Comparison of ENCODE assay signal across 26 mouse cellular contexts in the genomic region with DNA sequence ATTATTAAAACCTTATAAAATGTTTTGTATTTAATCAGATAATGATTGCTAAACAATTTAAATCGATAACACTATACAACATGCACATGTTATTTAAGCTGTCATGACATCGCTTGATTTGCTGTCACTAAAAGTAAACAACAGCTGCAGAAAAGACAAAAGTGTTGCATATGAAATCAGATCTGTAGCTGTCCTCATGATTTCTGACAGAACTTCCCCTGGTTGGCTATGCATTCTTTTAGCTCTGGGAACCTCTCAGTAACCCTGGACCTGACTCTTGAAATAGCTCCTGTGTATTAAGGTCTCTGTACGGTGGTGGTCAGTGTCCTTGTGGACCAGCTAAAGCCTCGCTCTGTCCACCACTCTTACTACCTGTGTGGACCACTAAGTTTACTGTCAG. TPM values are rescaled to one million over a fixed set of nuclear protein-coding genes. Genes with fewer than 3 reads are reported as not detected.
DNase-seq lines count a peak whose midpoint lies in the region; ATAC-seq and TF ChIP-seq lines count a peak whose summit lies in the region.
"Had no signal": no experiment of that assay in that cellular context is flagged by ENCODE, and none has a peak within 500 bp of the region (broad histone marks: within the 10 kb centered on the region; RNA-seq: fewer than 3 reads in every experiment).

No protein-coding gene starts in this region.

- ATAC-seq in forebrain, embryonic 14.5 days, result peak; percentile 70
- no peak for ATAC-seq in forebrain, embryonic 11.5 days (replicated peaks; ENCODE audit: low FRiP score)
- ATAC-seq in lung, embryonic 14.5 days (ENCODE audit: insufficient read depth), result no peak
- ATAC-seq: activated CD4-positive, CD25-positive, alpha-beta regulatory T cell, adult 4 months; intestine, embryonic 15.5 days had no signal

- H3K4me3 ChIP-seq in forebrain, embryonic 14.5 days (ENCODE audit: low read depth, low read length), result no peak overlapping the region
- no peak overlapping the region for H3K4me3 ChIP-seq in forebrain, embryonic 11.5 days (ENCODE audit: low read depth, low read length)
- no peak overlapping the region for H3K4me3 ChIP-seq in lung, embryonic 14.5 days (ENCODE audit: low read depth, low read length)
- H3K4me3 ChIP-seq: embryonic facial prominence, embryonic 13.5 days; heart, embryonic 13.5 days; hindbrain, embryonic 12.5 days; hindbrain, embryonic 15.5 days; intestine, embryonic 15.5 days had no signal

- peak; percentile 76 for DNase-seq in forebrain, embryonic 14.5 days (ENCODE audit: low spot score)
- DNase-seq in forebrain, embryonic 11.5 days (ENCODE audit: low spot score), result no peak
- DNase-seq in lung, embryonic 14.5 days, result peak; percentile 17
- no peak for DNase-seq in lung, postnatal 25 days (ENCODE audit: low spot score)
- peak; percentile 10 for DNase-seq in brain, embryonic 18.5 days (ENCODE audit: low read depth, low spot score)
- no peak for DNase-seq in urinary bladder, postnatal 4 days (ENCODE audit: low spot score in 2 of 2)
- DNase-seq in right cerebral cortex, adult 2 months (ENCODE audit: low spot score in 2 of 2), result no peak
- DNase-seq: adrenal gland, adult 8-10 months; adrenal gland, postnatal 25 days; cerebellum, adult 11 months; cerebellum, adult 2 months; cerebellum, adult 9-11 months; cerebellum, postnatal 25 days; gastrocnemius, postnatal 25 days; heart, adult 18-20 months; heart, postnatal 14 days; heart, postnatal 4 days; kidney, adult 11 months; kidney, adult 8-10 months had no signal

- TF ChIP-seq CTCF in lung, embryonic 14.5 days (IDR thresholded peaks at IDR 0.05; ENCODE audit: low read depth), result no peak

- H3K36me3 ChIP-seq in forebrain, embryonic 14.5 days (ENCODE audit: control insufficient read depth, insufficient read depth, low read length), result no peaks in the 10 kb centered on the region
- no peaks in the 10 kb centered on the region for H3K36me3 ChIP-seq in forebrain, embryonic 11.5 days (ENCODE audit: control insufficient read depth, insufficient read depth, low read length)
- no peaks in the 10 kb centered on the region for H3K36me3 ChIP-seq in lung, embryonic 14.5 days (ENCODE audit: insufficient read depth)
- H3K36me3 ChIP-seq: embryonic facial prominence, embryonic 13.5 days; heart, embryonic 13.5 days; hindbrain, embryonic 12.5 days; hindbrain, embryonic 15.5 days; intestine, embryonic 15.5 days had no signal

- 67% methylated on average over 4 of the region's 4 CpGs for WGBS in forebrain, embryonic 14.5 days
- 84% methylated on average over 4 of the region's 4 CpGs for WGBS in forebrain, embryonic 11.5 days
- WGBS in lung, embryonic 14.5 days, result 45% methylated on average over 4 of the region's 4 CpGs

- no peaks in the 10 kb centered on the region for H3K27me3 ChIP-seq in forebrain, embryonic 14.5 days (replicated peaks; ENCODE audit: control insufficient read depth, insufficient read depth, low read length)
- H3K27me3 ChIP-seq in forebrain, embryonic 11.5 days (ENCODE audit: control insufficient read depth, insufficient read depth, low read length), result no peaks in the 10 kb centered on the region
- no peaks in the 10 kb centered on the region for H3K27me3 ChIP-seq in lung, embryonic 14.5 days (ENCODE audit: insufficient read depth, low read length)
- H3K27me3 ChIP-seq: embryonic facial prominence, embryonic 13.5 days; heart, embryonic 13.5 days; hindbrain, embryonic 12.5 days; hindbrain, embryonic 15.5 days; intestine, embryonic 15.5 days had no signal

- H3K4me1 ChIP-seq in forebrain, embryonic 14.5 days (ENCODE audit: control insufficient read depth, insufficient read depth, low read length), result no peaks in the 10 kb centered on the region; the same call in 1 of the 2 replicates
- H3K4me1 ChIP-seq in forebrain, embryonic 11.5 days (replicated peaks; ENCODE audit: control insufficient read depth, insufficient read depth, low read length), result no peaks in the 10 kb centered on the region
- H3K4me1 ChIP-seq in lung, embryonic 14.5 days (ENCODE audit: insufficient read depth), result no peaks in the 10 kb centered on the region
- H3K4me1 ChIP-seq: embryonic facial prominence, embryonic 13.5 days; heart, embryonic 13.5 days; hindbrain, embryonic 15.5 days; intestine, embryonic 15.5 days had no signal

- no peak overlapping the region for H3K9ac ChIP-seq in forebrain, embryonic 14.5 days (ENCODE audit: low read length)
- H3K9ac ChIP-seq in forebrain, embryonic 11.5 days (ENCODE audit: low read length), result no peak overlapping the region
- H3K9ac ChIP-seq in lung, embryonic 14.5 days, result no peak overlapping the region
- H3K9ac ChIP-seq: embryonic facial prominence, embryonic 13.5 days; heart, embryonic 13.5 days; hindbrain, embryonic 12.5 days; hindbrain, embryonic 15.5 days; intestine, embryonic 15.5 days had no signal

- H3K4me2 ChIP-seq in forebrain, embryonic 14.5 days (ENCODE audit: low read length), result no peak overlapping the region
- H3K4me2 ChIP-seq in forebrain, embryonic 11.5 days (ENCODE audit: low read depth, low read length, severe bottlenecking), result no peak overlapping the region
- H3K4me2 ChIP-seq in lung, embryonic 14.5 days, result no peak overlapping the region
- H3K4me2 ChIP-seq: embryonic facial prominence, embryonic 13.5 days; heart, embryonic 13.5 days; hindbrain, embryonic 12.5 days; hindbrain, embryonic 15.5 days; intestine, embryonic 15.5 days had no signal

- no peaks in the 10 kb centered on the region for H3K9me3 ChIP-seq in forebrain, embryonic 14.5 days (replicated peaks; ENCODE audit: control insufficient read depth, low read length)
- no peaks in the 10 kb centered on the region for H3K9me3 ChIP-seq in forebrain, embryonic 11.5 days (ENCODE audit: control insufficient read depth, low read length)
- no peaks in the 10 kb centered on the region for H3K9me3 ChIP-seq in lung, embryonic 14.5 days (ENCODE audit: low read depth, low read length)
- H3K9me3 ChIP-seq: embryonic facial prominence, embryonic 13.5 days; heart, embryonic 13.5 days; hindbrain, embryonic 12.5 days; hindbrain, embryonic 15.5 days; intestine, embryonic 15.5 days had no signal

- no peak overlapping the region for H3K27ac ChIP-seq in forebrain, embryonic 14.5 days (ENCODE audit: low read depth, low read length)
- no peak overlapping the region for H3K27ac ChIP-seq in forebrain, embryonic 11.5 days (ENCODE audit: low read depth, low read length)
- H3K27ac ChIP-seq in lung, embryonic 14.5 days (ENCODE audit: low read depth), result no peak overlapping the region
- H3K27ac ChIP-seq: embryonic facial prominence, embryonic 13.5 days; heart, embryonic 13.5 days; hindbrain, embryonic 12.5 days; hindbrain, embryonic 15.5 days; intestine, embryonic 15.5 days had no signal

RNA-seq across cellular contexts. Expression of a gene that starts 30.7 kb away (rescaled TPM):
- not detected in 2 replicates for polyA plus RNA-seq in forebrain, embryonic 14.5 days (2014; fragmentation: Nextera tagmentation; extraction: Ambion mirVana)
- polyA plus RNA-seq in forebrain, embryonic 11.5 days (2014; fragmentation: Nextera tagmentation; extraction: Ambion mirVana), result 0.16 TPM in 1 of 2 replicates, not detected in the other
- polyA plus RNA-seq in lung, embryonic 14.5 days (2014; fragmentation: Nextera tagmentation; extraction: Ambion mirVana), result 0.11 TPM in 1 of 2 replicates, not detected in the other
- polyA plus RNA-seq: activated CD4-positive, CD25-positive, alpha-beta regulatory T cell, adult 4 months; cerebellum, adult 2 months; embryonic facial prominence, embryonic 13.5 days; heart, embryonic 16.5 days; hindbrain, embryonic 12.5 days; hindbrain, embryonic 15.5 days had no signal

Comparison
In these comparisons a context has a peak if more than half of its experiments do, and no peak if none do; other contexts are left out.
1. DNase-seq: peak in forebrain, embryonic 14.5 days (single experiment), lung, embryonic 14.5 days (single experiment) and brain, embryonic 18.5 days (single experiment); none in forebrain, embryonic 11.5 days (single experiment), lung, postnatal 25 days (single experiment), urinary bladder, postnatal 4 days (0 of 2) and right cerebral cortex, adult 2 months (0 of 2).